Mouse (Mus musculus) heart, adult 2 months (tissue): Measurements from ENCODE around the gene Stam2.

Experiments
- CTCF ChIP-seq: fragments of 200-600 bp; IDR thresholded peaks from 2 replicates; pipeline ENCODE4 v1.8.1; 2022; ENCODE audit warnings: antibody characterized with exemption, mild to moderate bottlenecking, moderate library complexity
- EP300 ChIP-seq: fragments of 200-500 bp; IDR thresholded peaks from 2 replicates; pipeline ENCODE4 v1.6.1; 2011; ENCODE audit warnings: low read depth, low read length, control low read depth; ENCODE audit not compliant: insufficient read depth
- POLR2A ChIP-seq: fragments of 200-500 bp; IDR thresholded peaks from 2 replicates; pipeline ENCODE4 v1.6.1; 2011; ENCODE audit warnings: mild to moderate bottlenecking, low read depth, low read length, control low read depth; ENCODE audit not compliant: insufficient read depth

DNA sequence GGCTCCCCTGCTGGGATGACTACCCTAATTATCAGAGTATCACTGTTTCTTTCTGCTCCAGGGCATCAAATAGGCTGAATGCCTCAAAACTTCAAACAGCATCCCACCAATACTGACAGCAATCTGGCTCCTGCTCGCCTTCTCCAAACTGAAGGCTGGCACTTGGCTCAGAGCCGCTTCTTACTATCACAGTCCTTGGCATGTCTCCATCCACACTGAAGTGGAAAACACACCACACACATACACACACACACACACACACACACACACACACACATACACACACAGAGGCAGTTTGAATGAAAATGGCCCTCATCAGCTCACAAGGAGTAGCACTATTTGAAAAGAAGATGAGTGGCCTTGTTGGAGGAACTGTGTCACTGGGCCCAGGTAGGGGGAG, 35.8 kb upstream of the Stam2 start:
- TF ChIP-seq POLR2A (no peak), EP300 (no peak), CTCF (no peak)
